Mouse (Mus musculus) bone marrow, adult 2 months (tissue): ENCODE measurements around the gene Olfr1043. TPM values are rescaled to one million over a fixed set of nuclear protein-coding genes. Genes with fewer than 3 reads are reported as not detected.

Experiments
- H3K27ac ChIP-seq: fragments of 200-500 bp; 2 replicates; pipeline ENCODE4 v1.5.1; 2012; ENCODE audit warnings: low read depth, mild to moderate bottlenecking, control low read depth, inconsistent platforms, low read length; ENCODE audit not compliant: control insufficient read depth, poor library complexity, insufficient read depth
- H3K4me1 ChIP-seq: fragments of 200-500 bp; 2 replicates; pipeline ENCODE4 v1.6.1; 2011; ENCODE audit warnings: low read length; ENCODE audit not compliant: control insufficient read depth, insufficient read depth
- H3K4me3 ChIP-seq: fragments of 200-500 bp; replicated peaks from 2 replicates; pipeline ENCODE3; 2011; ENCODE audit warnings: mild to moderate bottlenecking, low read depth, low read length, control low read depth; ENCODE audit not compliant: control insufficient read depth
- CTCF ChIP-seq: fragments of 200-500 bp; IDR thresholded peaks from 2 replicates; pipeline ENCODE4 v1.5.1; 2011; ENCODE audit warnings: low read length, control low read depth; ENCODE audit not compliant: control insufficient read depth, insufficient read depth
- POLR2A ChIP-seq: fragments of 200-500 bp; IDR thresholded peaks from 2 replicates; pipeline ENCODE4 v1.6.1; 2011; ENCODE audit warnings: low read depth, mild to moderate bottlenecking, control low read depth, low read length, borderline replicate concordance; ENCODE audit not compliant: control insufficient read depth
- WGBS: fragments of 180-500 bp; shearing (Covaris S2); methylation state at CpG from one replicate; pipeline ENCODE4 v1.1.7; 2018; 5-methylcytosine and 5-hydroxymethylcytosine counted together
- polyA plus RNA-seq: library from polyadenylated mRNA; stranded (reverse); fragments of >200 nt; gene quantifications from 2 replicates; pipeline ENCODE4 v1.2.4, GENCODE M21; 2011; ENCODE audit warnings: low replicate concordance; ENCODE audit not compliant: missing spikeins, insufficient read depth, insufficient read length

Olfr1043 gene
- polyA plus RNA-seq, 1 experiment, result not detected

GRCm38 (mm10) chr2:86135828-86136227 is 31.5 kb downstream of the Olfr1043 start, which contains the start of gene Olfr1039:
Olfr1039 (minus strand) TSS chr2:86135928.
- Histone ChIP-seq H3K4me3 (no peak within 1 kb of the TSS), H3K27ac (no peak within 1 kb of the TSS), H3K4me1 (no peaks in the 10 kb centered on the region)
- TF ChIP-seq POLR2A (no peak), CTCF (no peak)
- WGBS, result 81% methylated on average over 1 of the region's 1 CpGs

Other genes with a start within 250 kb of the Olfr1043 start
- not detected in 2 replicates for gene Olfr1026, start 246.0 kb downstream of the Olfr1043 start, polyA plus RNA-seq
- gene Olfr1028, start 217.1 kb downstream of the Olfr1043 start, polyA plus RNA-seq, result not detected in 2 replicates
- gene Olfr1029, start 193.6 kb downstream of the Olfr1043 start, polyA plus RNA-seq, result not detected in 2 replicates
- 0.65 TPM in 1 of 2 replicates, not detected in the other for gene Olfr1030, start 188.2 kb downstream of the Olfr1043 start, polyA plus RNA-seq
- not detected in 2 replicates for gene Olfr1031, start 177.2 kb downstream of the Olfr1043 start, polyA plus RNA-seq
- gene Olfr1032, start 162.0 kb downstream of the Olfr1043 start, polyA plus RNA-seq, result not detected in 2 replicates
- gene Olfr1033, start 146.9 kb downstream of the Olfr1043 start, polyA plus RNA-seq, result not detected in 2 replicates
- not detected in 2 replicates for gene Olfr1034, start 121.7 kb downstream of the Olfr1043 start, polyA plus RNA-seq
- gene Olfr1036, start 93.5 kb downstream of the Olfr1043 start, polyA plus RNA-seq, result not detected in 2 replicates
- gene Olfr1037, start 80.1 kb downstream of the Olfr1043 start, polyA plus RNA-seq, result not detected in 2 replicates
- gene Olfr1039, start 31.6 kb downstream of the Olfr1043 start, polyA plus RNA-seq, result not detected in 2 replicates
- gene Olfr1040, start 20.8 kb downstream of the Olfr1043 start, polyA plus RNA-seq, result not detected in 2 replicates
- gene Olfr1042, start 5.7 kb downstream of the Olfr1043 start, polyA plus RNA-seq, result not detected in 2 replicates
- gene Olfr1044, start 10.3 kb upstream of the Olfr1043 start, polyA plus RNA-seq, result not detected in 2 replicates
- gene Olfr52, start 18.2 kb upstream of the Olfr1043 start, polyA plus RNA-seq, result not detected in 2 replicates
- gene Olfr1045, start 35.5 kb upstream of the Olfr1043 start, polyA plus RNA-seq, result not detected in 2 replicates
- gene Olfr1046, start 51.8 kb upstream of the Olfr1043 start, polyA plus RNA-seq, result not detected in 2 replicates
- gene Olfr1047, start 63.9 kb upstream of the Olfr1043 start, polyA plus RNA-seq, result not detected in 2 replicates
- gene Olfr1048, start 72.8 kb upstream of the Olfr1043 start, polyA plus RNA-seq, result not detected in 2 replicates
- gene Olfr1049, start 90.8 kb upstream of the Olfr1043 start, polyA plus RNA-seq, result not detected in 2 replicates
- not detected in 2 replicates for gene Olfr1051, start 111.6 kb upstream of the Olfr1043 start, polyA plus RNA-seq
- gene Olfr1052, start 124.9 kb upstream of the Olfr1043 start, polyA plus RNA-seq, result not detected in 2 replicates
- not detected in 2 replicates for gene Olfr1053, start 147.8 kb upstream of the Olfr1043 start, polyA plus RNA-seq
- gene Olfr1054, start 167.9 kb upstream of the Olfr1043 start, polyA plus RNA-seq, result not detected in 2 replicates
- not detected in 2 replicates for gene Olfr1055, start 182.8 kb upstream of the Olfr1043 start, polyA plus RNA-seq
- gene Olfr1056, start 194.9 kb upstream of the Olfr1043 start, polyA plus RNA-seq, result not detected in 2 replicates
- gene Olfr1057, start 210.9 kb upstream of the Olfr1043 start, polyA plus RNA-seq, result not detected in 2 replicates
- gene Olfr1058, start 221.0 kb upstream of the Olfr1043 start, polyA plus RNA-seq, result not detected in 2 replicates
- gene Olfr1061, start 246.5 kb upstream of the Olfr1043 start, polyA plus RNA-seq, result not detected in 2 replicates